Mouse (Mus musculus): ENCODE results near the gene Tfrc.

DNA sequence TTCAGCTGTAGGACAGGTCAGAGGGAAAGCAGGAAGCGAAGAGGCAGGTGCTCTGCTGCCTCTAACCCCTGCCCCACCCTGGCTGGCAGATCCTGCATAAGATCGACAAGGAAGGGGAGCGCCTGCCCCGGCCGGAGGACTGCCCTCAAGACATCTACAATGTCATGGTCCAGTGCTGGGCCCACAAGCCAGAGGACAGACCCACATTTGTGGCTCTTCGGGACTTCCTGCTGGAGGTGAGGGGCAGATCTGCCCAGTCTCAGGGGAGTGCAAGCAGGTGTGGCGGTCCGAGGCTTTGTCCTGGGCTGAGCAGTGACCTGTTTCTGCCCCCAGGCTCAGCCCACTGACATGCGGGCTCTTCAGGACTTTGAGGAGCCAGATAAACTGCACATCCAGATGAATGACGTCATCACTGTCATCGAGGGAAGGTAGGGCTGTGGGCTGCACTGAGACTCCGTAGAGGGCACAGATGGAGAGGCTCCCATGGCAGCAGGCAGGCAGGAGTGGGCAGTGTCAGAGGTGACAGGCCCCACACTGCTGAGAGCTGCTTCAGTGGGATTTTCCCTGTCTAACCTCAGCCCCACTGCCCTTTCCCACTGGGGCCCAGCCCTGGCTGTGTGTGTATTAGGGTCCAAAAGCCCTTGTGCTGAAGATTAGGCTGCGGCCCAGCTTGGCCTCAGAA, 62.6 kb downstream of the Tfrc start:
- TF ChIP-seq CTCF (IDR thresholded peaks at IDR 0.05; ENCODE audit: low read depth, low read length) (no peak), POLR2AphosphoS5 (IDR thresholded peaks at IDR 0.05; ENCODE audit: insufficient replicate concordance, low read depth, low read length) (no peak)
